10 mouse cellular contexts compared by ENCODE assay signal in the genomic region with DNA sequence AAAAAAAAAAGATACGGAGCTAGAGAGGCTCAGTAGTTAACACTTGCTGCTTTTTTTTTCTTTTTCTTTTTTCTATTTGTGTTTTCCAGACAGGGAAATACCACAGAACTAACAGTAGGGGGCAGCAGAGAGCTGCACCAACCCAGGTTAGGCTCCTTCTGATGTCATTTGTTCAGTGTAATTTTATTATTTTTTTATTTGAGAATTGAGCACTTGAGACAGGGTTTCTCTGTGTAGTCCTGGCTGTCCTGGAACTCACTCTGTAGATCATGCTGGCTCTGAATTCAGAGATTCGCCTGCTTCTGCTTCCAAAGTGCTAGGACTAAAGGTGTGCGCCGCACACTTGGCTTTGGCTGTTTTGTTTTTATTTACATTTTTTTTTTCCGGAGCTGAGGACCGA. TPM values are rescaled to one million over a fixed set of nuclear protein-coding genes. Genes with fewer than 3 reads are reported as not detected.
DNase-seq lines count a peak whose midpoint lies in the region; ATAC-seq and TF ChIP-seq lines count a peak whose summit lies in the region.
"Had no signal": no experiment of that assay in that cellular context is flagged by ENCODE, and none has a peak within 500 bp of the region (broad histone marks: within the 10 kb centered on the region; RNA-seq: fewer than 3 reads in every experiment).

No protein-coding gene starts in this region.

- H3K9ac ChIP-seq in hindbrain, embryonic 12.5 days = no peak overlapping the region
- H3K9ac ChIP-seq: hindbrain, embryonic 15.5 days; lung, embryonic 15.5 days had no signal

- no peak for TF ChIP-seq POLR2A in thymus, adult 2 months (IDR thresholded peaks at IDR 0.05; ENCODE audit: control insufficient read depth, extremely low read depth, insufficient read depth, low read length, poor library complexity)

- H3K36me3 ChIP-seq in hindbrain, embryonic 10.5 days = no peaks in the 10 kb centered on the region
- H3K36me3 ChIP-seq in hindbrain, embryonic 12.5 days = no peaks in the 10 kb centered on the region
- H3K36me3 ChIP-seq in thymus, adult 2 months (ENCODE audit: control insufficient read depth, insufficient read depth, low read length) = no peaks in the 10 kb centered on the region
- H3K36me3 ChIP-seq: hindbrain, embryonic 15.5 days; lung, embryonic 15.5 days had no signal

- peak; percentile 17 for DNase-seq in hindbrain, embryonic 10.5 days (ENCODE audit: low spot score)
- peak; percentile 50 for DNase-seq in thymus, postnatal 14 days
- no peak for DNase-seq in thymus, adult 2 months
- DNase-seq in thymus, postnatal 4 days = peak; percentile 58
- no peak for DNase-seq in urinary bladder, postnatal 25 days (ENCODE audit: low spot score)
- DNase-seq in spleen, postnatal 36 days (ENCODE audit: low spot score in 2 of 2) = no peak

- no peaks in the 10 kb centered on the region for H3K9me3 ChIP-seq in hindbrain, embryonic 10.5 days
- no peaks in the 10 kb centered on the region for H3K9me3 ChIP-seq in hindbrain, embryonic 12.5 days (replicated peaks)
- H3K9me3 ChIP-seq: hindbrain, embryonic 15.5 days; lung, embryonic 15.5 days had no signal

- no peak for TF ChIP-seq CTCF in thymus, adult 2 months (IDR thresholded peaks at IDR 0.05; ENCODE audit: borderline replicate concordance, control insufficient read depth, extremely low read depth, insufficient read depth, low read length, poor library complexity)

- WGBS in hindbrain, embryonic 10.5 days = 63% methylated on average over 6 of the region's 6 CpGs
- WGBS in hindbrain, embryonic 12.5 days = 58% methylated on average over 6 of the region's 6 CpGs
- 73% methylated on average over 6 of the region's 6 CpGs for WGBS in thymus, adult 2 months

- H3K27me3 ChIP-seq in hindbrain, embryonic 10.5 days (ENCODE audit: insufficient read depth, poor library complexity, severe bottlenecking) = no peaks in the 10 kb centered on the region
- H3K27me3 ChIP-seq in hindbrain, embryonic 12.5 days = no peaks in the 10 kb centered on the region
- no peaks in the 10 kb centered on the region for H3K27me3 ChIP-seq in thymus, adult 2 months (ENCODE audit: control insufficient read depth, insufficient read depth, low read length)
- H3K27me3 ChIP-seq: hindbrain, embryonic 15.5 days; lung, embryonic 15.5 days had no signal

- ATAC-seq in hindbrain, embryonic 12.5 days (ENCODE audit: low FRiP score) = no peak
- ATAC-seq in common myeloid progenitor, adult 5-6 weeks (replicated peaks; ENCODE audit: low read depth, poor library complexity, severe bottlenecking) = 0 out of 2 replicates have a peak, but pooled peaks have one; percentile 31

- H3K4me2 ChIP-seq in hindbrain, embryonic 12.5 days (replicated peaks) = no peak overlapping the region
- H3K4me2 ChIP-seq: hindbrain, embryonic 15.5 days; lung, embryonic 15.5 days had no signal

- peaks cover 13% of the 10 kb centered on the region for H3K4me1 ChIP-seq in hindbrain, embryonic 10.5 days (replicated peaks)
- peaks cover 10% of the 10 kb centered on the region for H3K4me1 ChIP-seq in hindbrain, embryonic 12.5 days
- peaks cover 34% of the 10 kb centered on the region for H3K4me1 ChIP-seq in thymus, adult 2 months (replicated peaks; ENCODE audit: control insufficient read depth, insufficient read depth, low read length)
- H3K4me1 ChIP-seq: hindbrain, embryonic 15.5 days; lung, embryonic 15.5 days had no signal

- no peak overlapping the region for H3K4me3 ChIP-seq in hindbrain, embryonic 10.5 days
- H3K4me3 ChIP-seq in hindbrain, embryonic 12.5 days = no peak overlapping the region
- no peak overlapping the region for H3K4me3 ChIP-seq in thymus, adult 2 months (ENCODE audit: control insufficient read depth, insufficient read depth, low read length)
- H3K4me3 ChIP-seq: hindbrain, embryonic 15.5 days; lung, embryonic 15.5 days had no signal

- H3K27ac ChIP-seq in hindbrain, embryonic 10.5 days = no peak overlapping the region
- H3K27ac ChIP-seq in hindbrain, embryonic 12.5 days = no peak overlapping the region
- no peak overlapping the region for H3K27ac ChIP-seq in thymus, adult 2 months (ENCODE audit: control insufficient read depth, insufficient read depth, low read length)
- H3K27ac ChIP-seq: hindbrain, embryonic 15.5 days; lung, embryonic 15.5 days had no signal

RNA-seq across cellular contexts. Expression of gene Nmur1, which starts 9.7 kb away (rescaled TPM):
- polyA plus RNA-seq in hindbrain, embryonic 10.5 days (2016; fragmentation: Nextera tagmentation; extraction: Ambion mirVana) = 0.12 TPM in 1 of 2 replicates, not detected in the other
- polyA plus RNA-seq in hindbrain, embryonic 12.5 days (2016; fragmentation: Nextera tagmentation; extraction: Ambion mirVana) = 0.23 TPM in 1 of 2 replicates, not detected in the other
- 0.44 and 0.64 TPM in 2 replicates for polyA plus RNA-seq in thymus, adult 2 months (2012; rRNA removed)
- total RNA-seq in common myeloid progenitor, adult 5-6 weeks (2017) = not detected in 2 replicates

RNA-seq across cellular contexts. Expression of gene Tex44, which starts 9.8 kb away (rescaled TPM):
- not detected in 2 replicates for polyA plus RNA-seq in hindbrain, embryonic 10.5 days (2016; fragmentation: Nextera tagmentation; extraction: Ambion mirVana)
- not detected in 2 replicates for polyA plus RNA-seq in hindbrain, embryonic 12.5 days (2016; fragmentation: Nextera tagmentation; extraction: Ambion mirVana)
- 0.74 and 1.2 TPM in 2 replicates for polyA plus RNA-seq in thymus, adult 2 months (2012; rRNA removed)
- not detected in 2 replicates for total RNA-seq in common myeloid progenitor, adult 5-6 weeks (2017)
- polyA plus RNA-seq: hindbrain, embryonic 15.5 days; lung, embryonic 15.5 days had no signal

RNA-seq across cellular contexts. Expression of gene Ncl, which starts 57.1 kb away (rescaled TPM):
- 270 and 478 TPM in 2 replicates for polyA plus RNA-seq in hindbrain, embryonic 10.5 days (2016; fragmentation: Nextera tagmentation; extraction: Ambion mirVana)
- polyA plus RNA-seq in hindbrain, embryonic 12.5 days (2016; fragmentation: Nextera tagmentation; extraction: Ambion mirVana) = 345 and 366 TPM in 2 replicates
- polyA plus RNA-seq in thymus, adult 2 months (2012; rRNA removed) = 17.0 and 21.5 TPM in 2 replicates
- total RNA-seq in common myeloid progenitor, adult 5-6 weeks (2017) = 938 and 1,055 TPM in 2 replicates

Comparison
In these comparisons a context has a peak if more than half of its experiments do, and no peak if none do; other contexts are left out.
1. DNase-seq: peak in hindbrain, embryonic 10.5 days (single experiment), thymus, postnatal 14 days (single experiment) and thymus, postnatal 4 days (single experiment); none in thymus, adult 2 months (single experiment), urinary bladder, postnatal 25 days (single experiment) and spleen, postnatal 36 days (0 of 2).
2. RNA of gene Ncl, which starts 57.1 kb away (polyA plus RNA-seq): 345 to 366 TPM in hindbrain, embryonic 12.5 days and 270 to 478 TPM in hindbrain, embryonic 10.5 days; 17.0 to 21.5 TPM in thymus, adult 2 months; every median in the first group is over 10 times any median in the second.